Mouse (Mus musculus) embryo, embryonic 10.5 days (tissue): ENCODE measurements around the gene Ahdc1.
"Not testable (repeated sequence)": the region's sequence is repeated elsewhere in the genome, so short reads cannot be mapped to it uniquely, and the experiment has no call there.

Experiments used
- DNase-seq: peaks from one replicate; pipeline ENCODE4 v3.0.0-alpha.2; 2015; ENCODE audit warnings: low spot score

Ahdc1 gene

DNA sequence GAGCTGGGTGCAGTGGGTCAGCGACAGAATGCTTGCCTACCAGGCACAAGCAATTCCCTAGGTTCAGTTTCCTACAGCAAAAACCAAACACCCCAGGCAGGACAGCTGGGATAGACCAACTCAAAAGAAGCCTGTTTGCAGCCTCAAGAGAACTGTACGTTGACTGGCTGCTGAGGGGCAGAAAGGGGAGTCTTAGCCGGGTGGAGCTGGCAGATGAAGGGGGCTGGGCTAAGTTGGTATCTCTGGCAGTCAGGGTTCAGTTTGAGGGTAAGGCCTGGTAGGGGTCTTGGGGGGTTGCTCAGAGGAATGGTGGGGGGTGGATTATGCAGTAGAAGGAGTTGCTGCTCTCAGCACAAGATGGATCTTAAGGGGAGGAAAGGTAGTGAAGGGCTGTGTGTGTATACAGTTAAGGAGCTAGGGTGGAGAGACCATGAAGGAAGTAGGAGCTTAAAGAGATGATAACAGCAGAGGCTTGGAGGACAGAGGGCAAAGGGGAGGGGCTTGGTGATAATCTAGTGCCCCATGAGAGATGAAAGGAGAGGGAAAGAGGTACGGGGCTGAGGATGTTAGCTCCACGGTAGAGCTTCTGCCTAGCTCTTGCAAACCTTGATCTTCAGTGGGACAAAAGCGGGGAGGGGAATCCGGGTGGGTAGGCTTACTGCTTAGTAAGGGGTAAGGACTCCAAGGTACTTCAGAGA is 68.5 kb downstream of the Ahdc1 start:
- DNase-seq: no peak

GRCm38 (mm10) chr4:133080862-133081261 is 69.8 kb downstream of the Ahdc1 start:
- no peak for DNase-seq

- DNase-seq: no peak
These were observed 71.2 kb downstream of the Ahdc1 start for GRCm38 (mm10) chr4:133082216-133082773.

DNA sequence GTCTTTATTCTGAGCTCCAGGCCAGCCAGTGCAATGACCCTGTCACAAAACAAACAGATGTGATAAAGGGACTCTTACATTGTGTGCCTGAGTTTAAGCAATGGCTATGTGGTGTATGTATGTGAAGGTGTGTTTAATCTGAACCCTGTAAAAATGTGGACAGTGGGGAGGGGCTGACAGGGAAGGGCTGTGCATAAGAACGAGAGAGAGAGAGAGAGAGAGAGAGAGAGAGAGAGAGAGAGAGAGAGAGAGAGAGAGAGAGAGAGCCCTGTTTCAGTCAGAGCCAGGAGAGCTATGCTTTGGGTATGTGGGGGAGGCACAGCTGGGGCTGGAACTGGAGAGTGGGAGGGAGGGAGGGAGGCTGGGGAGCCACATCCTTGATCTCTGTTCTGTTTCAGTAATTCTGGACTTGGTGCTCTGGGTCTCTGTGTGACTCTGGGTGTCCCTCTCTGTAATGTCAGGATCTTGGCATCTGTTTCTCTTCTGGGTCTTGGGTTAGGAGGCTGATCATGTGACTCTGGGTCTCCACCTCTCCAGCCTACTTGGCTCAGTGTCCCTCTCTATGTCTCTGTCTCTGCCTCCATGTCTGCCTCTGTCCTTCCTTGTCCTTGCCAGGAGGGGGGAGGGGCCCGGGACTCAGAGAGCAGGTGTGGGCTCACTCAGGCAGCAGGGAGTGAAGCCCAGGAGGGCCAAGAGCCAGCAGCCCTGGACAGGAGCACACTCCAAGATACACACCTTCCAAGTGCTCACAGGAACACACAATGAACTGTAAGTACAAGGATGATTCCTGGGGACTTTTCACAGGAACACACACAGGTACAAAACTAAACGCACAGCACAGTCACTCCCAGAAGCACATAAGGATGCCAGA is 73.2 kb downstream of the Ahdc1 start:
- peak; percentile 36 for DNase-seq

GRCm38 (mm10) chr4:133085011-133085782 is 74.1 kb downstream of the Ahdc1 start:
- peak; percentile 31 for DNase-seq

- peak; percentile 45 for DNase-seq
These were observed 74.8 kb downstream of the Ahdc1 start for GRCm38 (mm10) chr4:133085783-133086342.

DNA sequence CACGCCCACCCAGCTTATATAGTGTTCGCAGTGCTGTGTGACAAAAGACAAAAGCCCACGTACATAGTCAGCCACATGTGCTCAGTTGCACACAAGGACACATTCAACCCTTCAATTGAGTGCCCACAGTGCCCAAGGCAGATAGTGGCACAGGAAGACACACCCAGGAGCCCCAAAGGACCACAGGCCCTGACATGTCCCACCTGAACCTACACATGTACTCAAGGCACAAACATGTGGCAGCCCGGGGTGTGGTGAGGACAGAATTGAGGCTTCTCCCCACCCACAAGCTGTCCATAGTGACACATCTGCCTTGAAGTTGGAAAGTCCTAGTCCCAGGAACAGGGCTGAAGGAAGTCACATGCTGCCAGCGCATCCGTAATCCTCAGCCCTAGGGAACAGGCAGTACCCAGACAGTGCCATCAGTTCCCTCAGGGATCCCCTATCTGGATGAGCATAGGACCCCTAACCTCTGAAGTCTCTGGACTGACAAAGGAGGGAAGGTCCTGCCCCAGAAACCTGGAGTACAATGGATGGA is 76.2 kb downstream of the Ahdc1 start:
- no peak for DNase-seq

DNA sequence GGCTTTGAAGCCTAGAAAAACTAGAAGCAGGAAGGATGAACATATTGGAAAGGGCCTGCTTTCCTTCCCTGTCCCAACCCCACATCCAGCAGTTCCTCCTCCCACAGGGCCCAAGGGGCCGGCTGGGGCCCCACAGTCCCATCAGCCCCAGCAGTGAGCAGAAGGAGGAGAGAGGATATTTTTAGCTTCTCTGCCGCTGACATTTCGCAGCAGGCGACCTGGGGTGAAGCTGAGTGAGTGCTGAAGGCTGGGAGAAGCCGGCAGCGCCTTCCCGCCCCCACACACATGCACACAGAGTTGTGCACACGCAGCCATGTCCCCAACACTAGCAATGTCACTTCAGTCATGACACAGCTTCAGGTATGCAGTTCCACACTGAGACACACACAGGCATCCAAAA is 76.8 kb downstream of the Ahdc1 start:
- DNase-seq: no peak

DNA sequence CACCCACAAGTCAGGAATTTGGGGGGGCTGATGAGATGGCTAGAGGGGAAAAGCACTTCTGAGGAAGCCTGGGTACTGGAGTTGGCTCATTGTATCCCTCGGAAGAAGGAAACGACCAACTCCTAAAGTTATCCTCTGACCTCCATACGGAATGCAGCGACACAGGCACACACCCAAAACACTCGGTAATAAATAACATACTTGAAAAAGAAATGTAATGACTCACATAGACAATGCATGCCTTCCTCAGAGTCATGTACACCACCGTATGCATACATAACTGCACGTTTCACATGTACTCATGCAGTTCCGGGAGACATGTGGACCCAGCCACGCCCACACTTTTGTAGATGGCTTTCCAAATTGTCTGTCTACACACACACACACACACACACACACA is 78.3 kb downstream of the Ahdc1 start:
- DNase-seq: no peak

DNA sequence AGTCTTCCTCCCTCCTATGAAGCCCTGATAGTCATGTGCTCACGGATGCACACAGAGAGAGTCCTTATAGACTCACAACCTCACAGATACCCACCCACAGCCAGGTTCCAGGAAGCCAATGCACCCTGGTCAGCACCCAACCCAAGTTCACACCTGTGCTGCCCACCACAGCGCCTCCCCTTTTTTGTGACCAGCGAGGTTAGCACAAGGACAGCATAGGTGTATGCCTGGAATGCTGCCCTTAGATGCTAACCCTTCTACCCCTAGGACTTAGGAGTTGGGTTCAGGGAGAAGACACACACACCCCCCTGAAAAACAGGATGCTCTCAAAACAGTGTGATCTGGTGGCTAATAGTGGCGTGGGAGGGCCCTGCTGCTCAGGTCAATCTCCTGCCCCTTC is 78.7 kb downstream of the Ahdc1 start:
- no peak for DNase-seq

DNA sequence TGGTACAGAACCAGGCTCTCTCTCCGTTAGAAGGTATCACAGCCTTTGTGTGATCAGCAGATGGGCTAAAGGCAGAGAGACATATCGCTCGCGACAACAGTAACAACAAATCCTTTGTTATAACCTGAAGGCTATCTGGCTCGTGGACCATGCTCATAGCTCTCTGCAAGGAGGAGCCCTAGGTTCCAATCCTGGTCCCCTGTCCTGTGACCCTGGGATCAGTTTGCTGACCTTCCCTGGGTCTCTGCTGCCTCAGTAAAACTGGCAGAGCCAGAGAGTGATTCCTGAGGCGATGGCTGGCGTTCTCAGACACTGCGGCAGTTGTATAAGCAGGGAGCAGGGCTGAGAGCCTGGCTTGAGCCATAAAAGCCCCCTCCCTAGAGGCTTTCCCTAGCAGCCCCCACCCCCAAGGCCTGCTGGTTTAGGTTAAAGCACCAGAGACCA is 79.2 kb downstream of the Ahdc1 start:
- no peak for DNase-seq

DNA sequence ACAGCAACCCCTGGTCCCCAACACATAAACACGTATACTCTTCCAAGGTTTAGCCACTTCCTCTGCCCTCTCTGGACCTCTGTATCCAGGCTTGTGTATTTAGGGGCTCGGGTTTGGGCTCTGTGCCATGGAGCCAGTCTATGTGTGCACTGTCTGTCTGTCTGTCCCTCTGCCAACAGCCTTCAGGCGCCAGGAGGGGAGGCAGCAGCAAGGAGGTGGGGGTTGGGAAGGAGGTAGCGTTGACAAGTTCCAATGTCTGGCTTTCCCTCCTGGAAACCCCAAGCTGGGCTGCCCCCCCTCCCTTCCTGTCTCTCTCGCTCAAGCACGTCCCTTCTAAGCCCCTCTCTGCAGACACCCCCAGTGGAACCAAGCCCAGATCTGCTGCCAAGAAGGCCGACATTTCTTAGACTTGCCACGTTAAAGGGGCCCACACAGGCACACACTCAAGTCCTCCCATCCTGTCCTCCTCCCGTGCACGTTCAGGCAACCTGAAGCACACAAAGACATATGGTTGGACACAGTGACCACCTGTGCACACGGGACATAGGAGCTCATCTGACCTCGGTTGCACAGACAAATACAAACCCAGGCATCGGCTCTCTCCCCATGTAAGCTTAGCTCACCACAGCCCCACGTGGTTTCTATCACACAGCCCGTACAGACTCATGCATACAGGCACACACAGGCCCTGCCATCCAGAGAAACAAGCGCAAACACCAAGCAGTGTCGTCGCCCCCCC is 79.8 kb downstream of the Ahdc1 start:
- no peak for DNase-seq

DNA sequence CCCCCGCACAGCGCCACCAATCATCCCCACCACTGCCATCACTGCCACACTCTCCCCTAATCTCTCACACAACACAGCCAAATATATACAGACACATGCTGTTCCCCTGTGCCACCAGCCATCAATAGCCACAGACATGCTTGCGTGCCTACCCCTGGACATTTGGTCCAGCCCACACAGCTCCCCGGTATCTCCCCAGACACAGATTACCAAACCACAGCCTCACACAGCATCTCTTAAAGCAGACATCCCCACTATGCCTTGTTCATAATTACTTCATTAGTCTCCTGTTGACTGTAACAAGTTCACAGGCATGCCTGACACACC is 80.4 kb downstream of the Ahdc1 start:
- no peak for DNase-seq

DNA sequence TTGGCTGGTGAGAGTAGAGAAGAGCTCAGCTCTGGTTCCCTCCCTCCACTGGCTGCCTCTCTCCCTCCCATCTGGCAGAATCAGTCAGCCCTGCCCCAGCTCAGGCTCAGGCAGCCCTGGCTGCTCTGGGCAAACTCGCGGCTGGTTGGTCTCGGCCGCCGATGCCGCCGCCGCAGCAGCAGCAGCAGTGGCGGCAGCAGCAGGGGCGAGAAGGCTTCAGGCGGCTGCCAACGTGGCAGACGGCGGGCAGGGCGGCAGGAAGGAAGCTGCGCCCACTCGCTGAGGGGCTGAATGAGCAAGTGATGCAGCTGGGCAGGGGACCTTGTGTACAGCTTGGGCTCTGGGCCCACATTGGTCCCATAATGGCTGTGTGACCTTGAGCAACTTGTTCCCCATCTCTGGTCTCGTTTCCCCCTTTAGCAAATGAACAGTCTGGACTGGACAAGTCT is 81.4 kb downstream of the Ahdc1 start:
- DNase-seq: no peak

DNA sequence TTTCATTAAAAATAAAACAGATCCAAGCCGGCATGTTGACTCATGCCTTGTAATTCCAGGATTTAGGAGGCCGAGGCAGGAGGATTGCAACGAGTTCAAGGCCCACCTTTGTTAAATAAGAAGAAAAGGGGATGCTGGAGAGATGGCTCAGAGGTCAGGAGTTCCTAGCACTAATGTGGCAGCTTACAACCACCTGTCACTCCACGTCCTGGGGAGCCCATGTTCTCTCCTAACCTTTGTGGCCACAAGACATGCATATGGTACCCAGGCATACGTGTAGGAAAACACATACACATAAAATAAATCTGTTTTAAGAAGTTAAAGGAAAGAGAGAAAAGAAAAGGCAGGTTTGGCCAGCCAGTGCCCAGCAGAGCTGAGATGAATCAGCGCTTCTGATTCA is 82.0 kb downstream of the Ahdc1 start:
- no peak for DNase-seq

- no peak for DNase-seq
These were observed 82.5 kb downstream of the Ahdc1 start for GRCm38 (mm10) chr4:133093481-133094033.

DNA sequence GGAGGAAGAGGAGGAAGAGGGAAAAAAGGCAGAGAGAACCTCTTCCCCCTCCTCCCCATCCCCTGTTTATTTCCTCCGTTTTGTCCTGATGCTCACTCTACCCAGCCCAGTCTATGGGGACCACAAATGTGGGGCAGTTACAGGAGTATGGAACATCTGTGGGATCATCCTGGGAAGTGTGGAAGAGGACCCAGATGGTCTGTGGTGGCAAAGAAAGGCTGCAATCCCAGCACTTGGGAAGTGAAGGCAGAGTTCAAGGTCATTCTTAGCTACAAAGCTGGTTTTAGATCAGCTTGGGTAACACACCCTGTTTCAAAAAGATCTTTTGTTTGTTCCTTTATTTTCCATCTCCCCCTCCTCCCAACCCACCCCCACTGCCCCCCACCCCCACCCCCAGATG is 83.2 kb downstream of the Ahdc1 start:
- no peak for DNase-seq

GRCm38 (mm10) chr4:133094936-133095733 is 84.1 kb downstream of the Ahdc1 start:
- peak; percentile 86 for DNase-seq

- DNase-seq: not testable (repeated sequence)
These were observed 84.6 kb downstream of the Ahdc1 start for GRCm38 (mm10) chr4:133095734-133096065.

- not testable (repeated sequence) for DNase-seq
These were observed 85.6 kb downstream of the Ahdc1 start for GRCm38 (mm10) chr4:133096671-133097070.
